Mouse (Mus musculus) ES-E14 (cell line): Measurements from ENCODE around the gene Srl. TPM values are rescaled to one million over a fixed set of nuclear protein-coding genes. Genes with fewer than 3 reads are reported as not detected.
A peak's percentile ranks its signal among the peaks of the same experiment; 100 is the strongest.

Experiments used
- DNase-seq: peaks from one replicate; pipeline ENCODE4 v3.0.0-alpha.2; 2013; ENCODE audit warnings: low read depth, low spot score
- H3K27ac ChIP-seq: 2 replicates; pipeline ENCODE4 v1.5.1; 2012; ENCODE audit warnings: low read depth, mild to moderate bottlenecking, low read length, moderate library complexity, mixed read lengths; ENCODE audit not compliant: poor library complexity, insufficient read depth, severe bottlenecking
- H3K36me3 ChIP-seq: 2 replicates; pipeline ENCODE4 v1.6.1; 2012; ENCODE audit warnings: mild to moderate bottlenecking, low read length, moderate library complexity, mixed read lengths; ENCODE audit not compliant: control insufficient read depth, poor library complexity, insufficient read depth, severe bottlenecking
- H3K4me1 ChIP-seq, 2 experiments: fragments of 150-350 bp in 1 of 2; sonication (generic) in 1 of 2; 2 replicates each; pipeline ENCODE4 v1.6.1; 2012; ENCODE audit warnings: low read length in 2 of 2, mild to moderate bottlenecking in 1 of 2, mixed read lengths in 1 of 2; ENCODE audit not compliant: control insufficient read depth in 2 of 2, insufficient read depth in 2 of 2, poor library complexity in 1 of 2
- H3K4me3 ChIP-seq, 2 experiments: fragments of 150-350 bp in 1 of 2; sonication (generic) in 1 of 2; 2 replicates each; pipeline ENCODE4 v1.5.1; 2012; ENCODE audit warnings: low read length in 2 of 2, low read depth in 1 of 2, mild to moderate bottlenecking in 1 of 2, mixed read lengths in 1 of 2; ENCODE audit not compliant: insufficient read depth in 1 of 2, poor library complexity in 1 of 2, severe bottlenecking in 1 of 2
- H3K9ac ChIP-seq: 2 replicates; pipeline ENCODE4 v1.6.1; 2012; ENCODE audit warnings: low read depth, mild to moderate bottlenecking, low read length, mixed read lengths; ENCODE audit not compliant: poor library complexity, insufficient read depth, severe bottlenecking
- H3K9me3 ChIP-seq: fragments of 150-350 bp; sonication (generic); 2 replicates; pipeline ENCODE4 v1.6.1; 2012; ENCODE audit warnings: low read depth, mild to moderate bottlenecking, low read length; ENCODE audit not compliant: control insufficient read depth, insufficient read depth
- CHD2 ChIP-seq: IDR thresholded peaks from 2 replicates; pipeline ENCODE4 v1.6.1; 2014; ENCODE audit warnings: mild to moderate bottlenecking, low read depth, low read length, inconsistent platforms
- HCFC1 ChIP-seq: IDR thresholded peaks from 2 replicates; pipeline ENCODE4 v1.6.1; 2012; ENCODE audit warnings: low read length, inconsistent platforms, borderline replicate concordance; ENCODE audit not compliant: insufficient read depth
- MAFK ChIP-seq: IDR thresholded peaks from 2 replicates; pipeline ENCODE4 v1.6.1; 2014; ENCODE audit warnings: mild to moderate bottlenecking, low read depth, low read length, inconsistent platforms; ENCODE audit not compliant: insufficient read depth
- ZC3H11A ChIP-seq: IDR thresholded peaks from 2 replicates; pipeline ENCODE4 v1.6.1; 2012; ENCODE audit warnings: low read depth, mild to moderate bottlenecking, inconsistent platforms, low read length, borderline replicate concordance
- ZNF384 ChIP-seq: IDR thresholded peaks from 2 replicates; pipeline ENCODE4 v1.6.1; 2012; ENCODE audit warnings: low read depth, low read length, inconsistent platforms
- in situ Hi-C, 2 experiments: fragments of 600-800 bp; cut with MboI; formaldehyde crosslinking; loops; one replicate each; pipeline ENCODE4 v1.15.1; 2025; ENCODE audit warnings: low sequenced_read_pairs in 2 of 2, inconsistent platforms in 1 of 2; ENCODE audit not compliant: unreplicated experiment in 2 of 2
- total RNA-seq: library from RNA; depleted of rRNA; stranded (reverse); fragments of 300-350 nt; gene quantifications from 2 replicates; pipeline ENCODE4 v1.2.3, GENCODE M21; 2012

The Srl gene
- total RNA-seq, 1 experiment = 28.0 TPM

- no peaks in the 10 kb centered on the region for H3K9me3 ChIP-seq
- peak overlapping the region; percentile 93 for H3K9ac ChIP-seq
- peak overlapping the region; percentile 80 to 83 for H3K4me3 ChIP-seq
- peaks cover 2% of the 10 kb centered on the region; the same call in 1 of the 2 replicates for H3K36me3 ChIP-seq
- peaks cover 0 to 12% of the 10 kb centered on the region in 2 experiments; a peak in 2 of 4 replicates for H3K4me1 ChIP-seq
- TF ChIP-seq HCFC1 = no peak
- TF ChIP-seq MAFK = no peak
- no peak for TF ChIP-seq ZC3H11A
- no peak for TF ChIP-seq ZNF384
- TF ChIP-seq CHD2 = no peak
- peak; percentile 27 for DNase-seq
- in situ Hi-C loops = no loop called here
- H3K27ac ChIP-seq = peak overlapping the region; percentile 89
These were observed 16.3 kb upstream of the Srl start for GRCm38 (mm10) chr16:4557949-4558348.

GRCm38 (mm10) chr16:4557085-4557484 is 15.5 kb upstream of the Srl start:
- Histone ChIP-seq H3K36me3 (peaks cover 2% of the 10 kb centered on the region; the same call in 1 of the 2 replicates), H3K4me1 (peaks cover 0 to 17% of the 10 kb centered on the region in 2 experiments; a peak in 2 of 4 replicates), H3K27ac (peak overlapping the region; percentile 0; the same call in 1 of the 2 replicates), H3K9ac (peak overlapping the region; percentile 93), H3K9me3 (no peaks in the 10 kb centered on the region), H3K4me3 (peak overlapping the region; percentile 80 to 83)
- DNase-seq = no peak
- TF ChIP-seq CHD2 (no peak), ZC3H11A (no peak), ZNF384 (no peak), MAFK (no peak), HCFC1 (no peak)
- in situ Hi-C loops = no loop called here

- H3K9ac ChIP-seq = no peak overlapping the region
- DNase-seq = no peak
- in situ Hi-C loops = no loop called here
- peaks cover 0 to 24% of the 10 kb centered on the region in 2 experiments; a peak in 2 of 4 replicates for H3K4me1 ChIP-seq
- H3K36me3 ChIP-seq = peaks cover 16% of the 10 kb centered on the region
- no peak overlapping the region for H3K27ac ChIP-seq
- H3K9me3 ChIP-seq = no peaks in the 10 kb centered on the region
- no peak for TF ChIP-seq ZC3H11A
- TF ChIP-seq MAFK = no peak
- TF ChIP-seq HCFC1 = no peak
- TF ChIP-seq ZNF384 = no peak
- TF ChIP-seq CHD2 = no peak
- H3K4me3 ChIP-seq = no peak overlapping the region
These were observed 13.9 kb upstream of the Srl start for GRCm38 (mm10) chr16:4555555-4555954.

- Histone ChIP-seq H3K9ac (peak overlapping the region; percentile 11; the same call in 1 of the 2 replicates), H3K9me3 (no peaks in the 10 kb centered on the region), H3K27ac (no peak overlapping the region), H3K4me1 (peaks cover 0 to 26% of the 10 kb centered on the region in 2 experiments; a peak in 2 of 4 replicates), H3K36me3 (peaks cover 30% of the 10 kb centered on the region), H3K4me3 (no peak overlapping the region)
- TF ChIP-seq MAFK (no peak), CHD2 (no peak)
- in situ Hi-C loops = no loop called here
- no peak for DNase-seq
These were observed 11.4 kb upstream of the Srl start for GRCm38 (mm10) chr16:4552829-4553550.
